Mouse (Mus musculus) kidney, postnatal 36 days (tissue): ENCODE measurements around the gene Erf.

Source experiments
- DNase-seq, 2 experiments: peaks; one replicate each; pipeline ENCODE4 v3.0.0; 2021 to 2022; ENCODE audit warnings: mixed read lengths in 2 of 2

Erf gene

GRCm38 (mm10) chr7:25279861-25280791 lies 29.6 kb upstream of the Erf start:
- DNase-seq = peak; percentile 70 to 73

DNA sequence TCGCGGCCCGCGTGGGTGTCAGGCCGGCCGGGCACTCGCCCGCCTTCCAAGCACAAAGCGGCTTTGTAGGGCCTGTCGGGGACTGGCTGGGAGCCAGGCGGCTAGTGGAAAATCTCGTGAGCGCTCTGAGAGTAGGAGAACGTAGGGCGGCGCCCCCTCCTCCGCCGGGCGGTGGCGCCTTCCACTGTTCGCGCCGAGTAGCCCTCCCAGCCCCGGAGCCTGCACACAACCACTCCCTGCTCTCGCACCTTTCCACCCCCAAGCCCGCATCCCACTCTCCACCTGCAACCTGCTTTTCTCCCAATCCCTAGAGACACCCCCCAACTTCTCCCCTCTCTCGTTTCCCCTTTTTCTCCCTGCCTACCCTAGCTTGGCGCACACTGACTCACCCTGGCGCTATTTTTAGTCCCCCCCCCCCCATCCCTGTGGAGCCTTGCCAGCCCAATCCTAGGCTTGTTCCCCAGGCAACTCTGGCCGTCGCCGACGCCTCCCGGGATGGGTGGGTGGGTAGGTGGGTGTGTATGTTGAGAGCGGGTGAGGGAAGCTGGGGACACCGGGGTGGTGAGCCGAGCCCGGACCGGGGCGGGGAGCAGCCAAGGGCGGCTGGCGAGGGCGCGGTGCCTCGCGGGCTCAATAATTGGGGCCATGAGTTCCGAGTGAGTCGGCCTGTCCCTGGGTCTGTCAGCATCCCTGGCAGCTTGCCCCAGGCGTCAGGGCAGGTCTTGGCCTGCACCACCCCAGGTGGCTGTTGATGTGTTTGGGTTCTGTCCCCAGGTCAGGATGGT lies 28.7 kb upstream of the Erf start:
- DNase-seq = peak; percentile 94 to 95

GRCm38 (mm10) chr7:25278341-25279075 lies 27.9 kb upstream of the Erf start:
- DNase-seq = peak; percentile 84 to 90

DNA sequence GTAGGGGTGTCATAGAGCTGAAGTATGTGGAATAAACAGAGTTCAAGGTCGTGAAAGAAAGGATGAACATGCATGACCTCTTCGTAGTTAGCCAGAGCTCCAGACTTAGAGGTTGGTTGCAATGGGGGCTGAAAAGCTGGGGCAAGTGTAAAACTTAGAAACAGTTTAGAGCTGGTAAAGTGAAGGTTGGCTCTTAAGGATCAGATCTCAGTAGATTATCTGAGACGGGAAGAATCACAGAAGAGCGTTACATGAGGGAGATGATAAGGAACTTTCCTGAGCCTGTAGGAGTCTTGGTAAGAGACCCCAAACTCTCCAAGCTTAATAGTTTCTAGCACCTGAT lies 27.4 kb upstream of the Erf start:
- no peak for DNase-seq

GRCm38 (mm10) chr7:25277405-25277804 lies 26.8 kb upstream of the Erf start:
- DNase-seq = no peak

- no peak for DNase-seq
Measured at GRCm38 (mm10) chr7:25275555-25276298, 25.2 kb upstream of the Erf start.

- no peak for DNase-seq
Measured at GRCm38 (mm10) chr7:25274996-25275395, 24.4 kb upstream of the Erf start.

- DNase-seq = no peak
Measured at GRCm38 (mm10) chr7:25274571-25274970, 24.0 kb upstream of the Erf start.

GRCm38 (mm10) chr7:25273259-25274241 lies 23.0 kb upstream of the Erf start:
- DNase-seq = no peak

DNA sequence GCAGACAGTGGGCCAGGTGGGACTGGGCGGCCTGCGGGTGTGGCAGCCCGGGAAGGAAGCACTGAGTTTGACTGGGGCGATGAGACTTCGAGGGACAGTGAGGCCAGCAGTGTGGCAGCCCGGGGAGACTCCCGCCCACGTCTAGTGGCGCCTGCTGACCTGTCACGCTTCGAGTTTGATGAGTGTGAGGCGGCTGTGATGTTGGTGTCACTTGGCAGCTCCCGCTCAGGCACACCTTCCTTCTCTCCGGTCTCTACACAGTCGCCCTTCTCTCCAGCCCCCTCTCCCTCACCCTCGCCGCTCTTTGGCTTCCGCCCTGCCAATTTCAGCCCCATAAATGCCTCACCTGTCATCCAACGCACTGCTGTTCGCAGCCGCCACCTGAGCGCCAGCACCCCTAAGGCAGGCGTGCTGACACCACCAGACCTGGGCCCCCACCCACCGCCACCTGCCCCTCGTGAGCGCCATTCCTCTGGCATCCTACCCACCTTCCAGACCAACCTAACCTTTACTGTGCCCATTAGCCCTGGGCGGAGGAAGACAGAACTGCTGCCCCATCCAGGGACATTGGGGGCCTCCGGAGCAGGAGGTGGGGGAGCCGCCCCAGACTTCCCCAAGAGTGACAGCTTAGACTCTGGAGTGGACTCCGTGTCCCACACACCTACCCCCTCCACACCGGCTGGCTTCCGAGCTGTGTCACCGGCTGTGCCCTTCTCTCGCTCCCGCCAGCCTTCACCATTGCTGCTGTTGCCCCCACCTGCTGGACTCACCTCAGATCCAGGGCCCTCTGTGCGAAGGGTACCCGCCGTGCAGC lies 22.1 kb upstream of the Erf start:
- DNase-seq = no peak

DNA sequence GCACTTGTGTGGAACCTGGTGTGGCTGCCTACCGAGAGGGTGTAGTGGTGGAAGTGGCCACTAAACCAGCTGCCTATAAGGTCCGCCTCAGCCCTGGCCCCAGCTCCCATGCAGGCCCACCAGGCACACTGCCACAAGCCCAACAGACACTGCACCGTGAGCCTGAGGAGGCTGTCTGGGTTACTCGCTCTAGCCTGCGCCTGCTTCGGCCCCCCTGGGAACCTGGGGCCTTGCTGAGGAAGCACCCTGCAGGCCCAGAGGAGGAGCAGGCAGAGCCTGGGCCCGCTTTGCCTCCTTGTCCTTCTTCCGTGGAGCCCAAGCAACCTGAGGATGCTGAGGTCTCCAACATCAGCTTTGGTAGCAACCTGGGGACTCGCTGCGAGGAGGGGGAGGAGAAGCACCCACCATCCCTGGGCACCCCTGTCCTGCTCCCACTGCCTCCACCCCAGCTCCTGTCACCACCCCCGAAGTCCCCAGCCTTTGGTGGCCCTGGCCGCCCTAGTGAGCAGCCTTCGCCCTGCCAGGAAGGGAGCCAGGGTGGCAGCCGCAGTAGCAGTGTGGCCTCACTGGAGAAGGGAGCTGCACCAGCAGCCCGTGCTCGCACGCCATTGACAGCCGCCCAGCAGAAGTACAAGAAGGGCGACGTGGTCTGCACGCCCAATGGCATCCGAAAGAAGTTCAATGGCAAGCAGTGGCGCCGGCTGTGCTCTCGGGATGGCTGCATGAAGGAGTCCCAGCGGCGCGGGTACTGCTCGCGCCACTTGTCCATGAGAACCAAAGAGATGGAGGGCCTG lies 21.3 kb upstream of the Erf start:
- no peak for DNase-seq

DNA sequence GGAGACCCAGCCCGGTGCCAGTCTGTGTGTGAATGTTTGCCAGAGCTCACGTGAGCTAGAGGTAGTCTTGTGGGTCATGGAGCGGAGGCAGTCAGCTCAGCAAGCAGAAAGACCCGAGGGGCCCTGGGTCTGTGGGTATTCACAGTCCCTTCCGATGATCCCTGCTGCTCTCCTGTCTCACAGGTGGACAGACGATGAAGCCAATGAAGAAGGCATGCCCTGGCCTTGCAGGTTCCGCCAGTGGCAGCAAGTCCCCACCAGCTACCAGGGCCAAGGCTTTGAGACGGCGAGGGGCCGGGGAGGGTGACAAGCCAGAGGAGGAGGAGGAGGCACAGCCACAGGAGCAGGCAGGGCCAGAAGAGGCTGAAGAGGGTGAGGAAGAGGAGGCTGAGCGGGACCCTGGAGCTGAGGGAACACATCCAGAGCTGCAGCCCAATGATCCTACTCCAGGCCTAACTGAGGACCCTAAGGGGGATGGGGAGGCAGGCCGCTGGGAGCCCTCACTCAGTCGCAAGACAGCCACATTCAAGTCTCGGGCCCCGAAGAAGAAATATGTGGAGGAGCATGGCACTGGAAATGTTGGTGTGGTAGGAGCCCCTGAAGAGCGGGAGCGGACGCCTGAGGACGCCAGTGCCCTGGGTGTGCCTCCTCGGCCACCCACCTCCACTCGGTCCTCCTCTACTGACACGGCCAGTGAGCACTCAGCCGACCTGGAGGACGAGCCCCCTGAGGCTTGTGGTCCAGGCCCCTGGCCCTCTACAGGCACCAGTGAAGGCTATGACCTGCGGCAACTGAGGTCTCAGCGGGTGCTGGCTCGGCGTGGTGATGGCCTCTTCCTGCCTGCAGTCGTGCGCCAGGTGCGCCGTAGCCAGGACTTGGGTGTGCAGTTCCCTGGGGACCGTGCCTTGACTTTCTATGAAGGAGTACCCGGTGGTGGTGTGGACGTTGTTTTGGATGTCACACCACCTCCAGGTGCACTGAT lies 20.4 kb upstream of the Erf start:
- DNase-seq = no peak

DNA sequence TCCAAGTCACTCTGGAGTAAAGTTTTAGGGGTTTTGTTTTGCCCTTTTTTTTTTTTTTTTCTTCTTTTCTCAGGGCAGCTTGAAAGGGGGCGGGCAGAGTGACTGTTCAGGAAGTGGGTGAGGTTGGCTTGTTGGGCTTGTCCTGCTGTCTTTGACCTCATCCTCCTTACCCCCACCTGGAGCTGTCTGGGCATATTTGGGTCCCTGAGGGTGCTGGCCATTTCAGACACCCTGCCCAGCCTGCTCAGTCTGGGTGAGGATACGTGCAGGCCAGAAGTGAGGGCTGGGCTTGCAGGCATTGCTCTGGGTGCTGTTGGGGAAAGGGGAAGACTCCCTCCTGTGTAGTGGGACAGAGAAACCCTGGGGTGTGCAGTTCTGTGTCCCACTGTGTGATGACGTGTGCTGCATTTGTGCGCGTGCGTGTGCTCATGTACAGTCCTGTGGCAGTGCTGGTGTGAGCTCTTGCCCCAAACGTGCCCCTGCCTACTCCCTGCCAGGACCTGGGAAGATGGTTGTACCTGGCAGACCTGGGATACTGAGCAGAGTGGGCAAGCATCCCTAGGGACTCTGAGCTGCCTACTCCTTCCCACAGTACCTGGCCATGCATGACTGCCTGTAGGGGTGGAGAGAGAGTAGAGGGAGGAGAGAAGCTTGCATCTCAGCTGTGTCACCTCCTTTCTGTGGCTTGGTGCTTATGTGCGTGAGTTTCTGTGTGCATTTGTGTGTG lies 19.1 kb upstream of the Erf start:
- peak in 1 of 2 experiments; percentile 59 for DNase-seq

GRCm38 (mm10) chr7:25269029-25269428 lies 18.5 kb upstream of the Erf start:
- DNase-seq = no peak

GRCm38 (mm10) chr7:25268588-25268987 lies 18.0 kb upstream of the Erf start:
- no peak for DNase-seq

DNA sequence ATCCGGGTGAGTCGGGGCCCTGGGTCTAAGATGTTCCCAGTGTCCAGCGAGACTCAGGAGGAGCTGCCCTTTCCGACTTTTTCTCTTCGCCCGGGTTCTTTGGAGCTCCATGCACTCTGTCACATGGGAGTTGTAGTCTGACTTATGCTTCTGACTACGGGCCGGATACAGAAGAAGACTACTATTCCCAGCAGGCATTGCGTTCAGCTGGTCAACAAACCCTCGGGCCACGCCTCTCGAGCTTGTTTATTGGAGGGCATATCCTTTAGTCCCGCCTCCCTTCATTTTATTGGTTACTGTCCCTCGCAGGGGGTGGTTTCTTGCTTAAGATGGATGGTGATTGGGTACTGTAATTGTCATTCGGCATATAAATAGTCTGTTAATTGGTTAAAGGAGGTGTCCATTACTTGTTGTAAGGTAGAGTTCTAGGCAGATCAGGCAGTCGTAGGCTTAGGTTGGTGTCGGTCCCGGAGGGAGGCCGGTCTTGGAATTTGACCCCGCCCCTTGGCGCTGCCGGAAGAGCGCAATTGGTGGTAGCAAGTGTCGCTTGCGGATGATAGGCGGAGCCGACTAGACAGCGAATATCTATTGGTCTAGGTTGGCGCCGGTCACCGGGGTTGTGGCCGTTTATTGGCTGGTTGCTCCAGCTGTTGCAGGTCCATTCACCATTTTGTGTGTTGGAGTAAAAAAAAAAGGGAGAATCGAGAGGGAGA lies 17.3 kb upstream of the Erf start:
- peak; percentile 99 to 100 for DNase-seq

- peak; percentile 98 to 100 for DNase-seq
Measured at GRCm38 (mm10) chr7:25267301-25267750, 16.8 kb upstream of the Erf start, which contains the start of gene Cic. TSS of gene Cic (plus strand) at chr7:25267704.
